In genomic region chr9:111356386-111356785, GRCm38 (mm10) we compare ENCODE assay signal across 10 mouse cellular contexts. TPM values are rescaled to one million over a fixed set of nuclear protein-coding genes. Genes with fewer than 3 reads are reported as not detected.
DNase-seq lines count a peak whose midpoint lies in the region; ATAC-seq and TF ChIP-seq lines count a peak whose summit lies in the region.
"Had no signal": no experiment of that assay in that cellular context is flagged by ENCODE, and none has a peak within 500 bp of the region (broad histone marks: within the 10 kb centered on the region; RNA-seq: fewer than 3 reads in every experiment).

No protein-coding gene starts in this region.

- H3K27me3 ChIP-seq in heart, adult 2 months (ENCODE audit: control insufficient read depth, insufficient read depth, low read length), result no peaks in the 10 kb centered on the region
- H3K27me3 ChIP-seq in midbrain, embryonic 13.5 days, result no peaks in the 10 kb centered on the region
- H3K27me3 ChIP-seq in midbrain, embryonic 11.5 days (ENCODE audit: control insufficient read depth, insufficient read depth, low read length), result no peaks in the 10 kb centered on the region
- H3K27me3 ChIP-seq in small intestine, adult 2 months (ENCODE audit: control insufficient read depth, insufficient read depth, low read length), result no peaks in the 10 kb centered on the region
- H3K27me3 ChIP-seq: limb, embryonic 13.5 days had no signal

- WGBS in heart, adult 2 months, result 37% methylated on average over 3 of the region's 3 CpGs
- WGBS in midbrain, embryonic 13.5 days, result 37% methylated on average over 3 of the region's 3 CpGs
- 49% methylated on average over 3 of the region's 3 CpGs for WGBS in midbrain, embryonic 11.5 days
- WGBS in small intestine, adult 2 months, result 25% methylated on average over 3 of the region's 3 CpGs

- no peaks in the 10 kb centered on the region for H3K4me1 ChIP-seq in heart, adult 2 months (ENCODE audit: control insufficient read depth, insufficient read depth, low read length)
- peaks cover 6% of the 10 kb centered on the region for H3K4me1 ChIP-seq in midbrain, embryonic 13.5 days (replicated peaks)
- H3K4me1 ChIP-seq in midbrain, embryonic 11.5 days (ENCODE audit: control insufficient read depth, insufficient read depth, low read length), result 0 out of 2 replicates have a peak, but pooled peaks cover 3% of the 10 kb centered on the region
- no peaks in the 10 kb centered on the region for H3K4me1 ChIP-seq in small intestine, adult 2 months (ENCODE audit: control insufficient read depth, insufficient read depth, insufficient read length, low read length)
- H3K4me1 ChIP-seq: limb, embryonic 13.5 days had no signal

- no peaks in the 10 kb centered on the region for H3K9me3 ChIP-seq in midbrain, embryonic 13.5 days
- no peaks in the 10 kb centered on the region for H3K9me3 ChIP-seq in midbrain, embryonic 11.5 days (ENCODE audit: control insufficient read depth, low read length)
- H3K9me3 ChIP-seq: limb, embryonic 13.5 days had no signal

- no peak overlapping the region for H3K4me3 ChIP-seq in heart, adult 2 months
- H3K4me3 ChIP-seq in midbrain, embryonic 13.5 days (replicated peaks), result no peak overlapping the region
- H3K4me3 ChIP-seq in midbrain, embryonic 11.5 days (ENCODE audit: low read depth, low read length), result no peak overlapping the region
- H3K4me3 ChIP-seq in small intestine, adult 2 months (ENCODE audit: low read depth, low read length), result no peak overlapping the region
- H3K4me3 ChIP-seq: limb, embryonic 13.5 days had no signal

- no peak overlapping the region for H3K27ac ChIP-seq in heart, adult 2 months
- no peak overlapping the region for H3K27ac ChIP-seq in midbrain, embryonic 13.5 days
- H3K27ac ChIP-seq in midbrain, embryonic 11.5 days (ENCODE audit: low read depth, low read length), result no peak overlapping the region
- H3K27ac ChIP-seq in small intestine, adult 2 months (ENCODE audit: insufficient read depth, low read depth, low read length), result no peak overlapping the region
- H3K27ac ChIP-seq: limb, embryonic 13.5 days had no signal

- H3K4me2 ChIP-seq in midbrain, embryonic 13.5 days (replicated peaks), result no peak overlapping the region
- no peak overlapping the region for H3K4me2 ChIP-seq in midbrain, embryonic 11.5 days
- H3K4me2 ChIP-seq: limb, embryonic 13.5 days had no signal

- peak; percentile 68 for TF ChIP-seq CTCF in heart, adult 2 months (IDR thresholded peaks at IDR 0.05)
- peak; percentile 53; the same call in 1 of the 2 replicates for TF ChIP-seq CTCF in small intestine, adult 2 months (IDR thresholded peaks at IDR 0.05; ENCODE audit: extremely low read depth, insufficient read length, insufficient replicate concordance, low read depth, low read length)

- no peak for TF ChIP-seq EP300 in heart, adult 2 months (IDR thresholded peaks at IDR 0.05; ENCODE audit: insufficient read depth, low read depth, low read length)

- intact Hi-C loops in heart, adult 2 months (cut with DNase I), result loop anchor here (1.0 kb wide), 1 partner anchor 123 kb away; no protein-coding TSS in a partner anchor
- intact Hi-C loops in heart, postnatal 25 days (cut with DNase I), result loop anchor here (1.0 to 10.0 kb wide), 2 partner anchors 123 to 568 kb away; no protein-coding TSS in a partner anchor

- no peak for TF ChIP-seq POLR2A in heart, adult 2 months (IDR thresholded peaks at IDR 0.05; ENCODE audit: insufficient read depth, low read depth, low read length)
- TF ChIP-seq POLR2A in small intestine, adult 2 months (IDR thresholded peaks at IDR 0.05; ENCODE audit: low read depth, low read length), result no peak

- H3K36me3 ChIP-seq in heart, adult 2 months (ENCODE audit: control insufficient read depth, insufficient read depth, low read length), result no peaks in the 10 kb centered on the region
- H3K36me3 ChIP-seq in midbrain, embryonic 13.5 days, result no peaks in the 10 kb centered on the region
- H3K36me3 ChIP-seq in midbrain, embryonic 11.5 days (ENCODE audit: control insufficient read depth, insufficient read depth, low read length), result no peaks in the 10 kb centered on the region
- no peaks in the 10 kb centered on the region for H3K36me3 ChIP-seq in small intestine, adult 2 months (ENCODE audit: control insufficient read depth, insufficient read depth, low read length)
- H3K36me3 ChIP-seq: limb, embryonic 13.5 days had no signal

- ATAC-seq in midbrain, embryonic 13.5 days, result peak; percentile 65; the same call in 1 of the 2 replicates
- no peak for ATAC-seq in midbrain, embryonic 11.5 days (ENCODE audit: low FRiP score)

- H3K79me2 ChIP-seq in heart, adult 2 months (replicated peaks; ENCODE audit: control insufficient read depth, insufficient read depth, low read length), result no peaks in the 10 kb centered on the region

- H3K9ac ChIP-seq in heart, adult 2 months (ENCODE audit: low read depth, low read length), result no peak overlapping the region
- no peak overlapping the region for H3K9ac ChIP-seq in midbrain, embryonic 13.5 days (replicated peaks)
- H3K9ac ChIP-seq in midbrain, embryonic 11.5 days (ENCODE audit: low read length), result no peak overlapping the region
- H3K9ac ChIP-seq: limb, embryonic 13.5 days had no signal

- DNase-seq in heart, adult 2 months, result no peak
- no peak for DNase-seq in heart, postnatal 25 days (ENCODE audit: low spot score)
- no peak for DNase-seq in midbrain, embryonic 11.5 days (ENCODE audit: low spot score, missing footprints)
- DNase-seq in forelimb bud, embryonic 11.5 days (ENCODE audit: low read depth, low spot score), result peak; percentile 44
- DNase-seq in left cerebral cortex, adult 18-20 months (ENCODE audit: low spot score in 2 of 2), result no peak
- no peak for DNase-seq in frontal cortex, postnatal 36 days (ENCODE audit: low spot score in 2 of 2)
- DNase-seq: spleen, adult 18-20 months had no signal

RNA-seq across cellular contexts. Expression of gene Trank1, which starts 44.8 kb away (rescaled TPM):
- not detected for total RNA-seq in heart, adult 2 months (2021)
- 0.04 and 0.06 TPM in 2 replicates for polyA plus RNA-seq in heart, adult 2 months (2012; rRNA removed)
- total RNA-seq in heart, postnatal 25 days (2021), result not detected
- polyA plus RNA-seq in midbrain, embryonic 13.5 days (2015; fragmentation: Nextera tagmentation; extraction: Ambion mirVana), result 6.1 and 7.2 TPM in 2 replicates
- polyA plus RNA-seq in midbrain, embryonic 11.5 days (2014; fragmentation: Nextera tagmentation; extraction: Ambion mirVana), result 0.26 and 0.37 TPM in 2 replicates
- 0.03 and 0.06 TPM in 2 replicates for polyA plus RNA-seq in small intestine, adult 2 months (2012; rRNA removed)
- 100 to 1,000 TPM; 277 to 278 TPM for total RNA-seq in left cerebral cortex, adult 18-20 months (2021)
